Mouse (Mus musculus) kidney, adult 2 months (tissue): ENCODE results near the gene Dnajc14. TPM values are rescaled to one million over a fixed set of nuclear protein-coding genes. Genes with fewer than 3 reads are reported as not detected.

Source experiments
- DNase-seq: peaks from one replicate; pipeline ENCODE4 v3.0.0; 2021
- H3K27ac ChIP-seq: fragments of 200-500 bp; 2 replicates; pipeline ENCODE4 v1.5.1; 2012; ENCODE audit warnings: low read depth, low read length, control low read depth, inconsistent platforms; ENCODE audit not compliant: insufficient read depth
- H3K27me3 ChIP-seq: fragments of 200-500 bp; replicated peaks from 2 replicates; pipeline ENCODE4 v1.6.1; 2012; ENCODE audit warnings: mild to moderate bottlenecking, moderate library complexity, low read length, inconsistent platforms; ENCODE audit not compliant: control insufficient read depth, insufficient read depth
- H3K36me3 ChIP-seq: fragments of 200-500 bp; 2 replicates; pipeline ENCODE4 v1.6.1; 2012; ENCODE audit warnings: mild to moderate bottlenecking, moderate library complexity, low read length, inconsistent platforms; ENCODE audit not compliant: control insufficient read depth, insufficient read depth
- H3K4me1 ChIP-seq: fragments of 200-500 bp; 2 replicates; pipeline ENCODE4 v1.6.1; 2011; ENCODE audit warnings: low read length; ENCODE audit not compliant: control insufficient read depth, insufficient read depth
- H3K4me3 ChIP-seq: fragments of 200-500 bp; 2 replicates; pipeline ENCODE4 v1.5.1; 2011; ENCODE audit warnings: mild to moderate bottlenecking, low read depth, low read length, control low read depth; ENCODE audit not compliant: insufficient read depth
- CTCF ChIP-seq: fragments of 200-500 bp; conservative IDR thresholded peaks from 2 replicates; pipeline ENCODE4 v1.5.1; 2011; ENCODE audit warnings: low read depth, mild to moderate bottlenecking, control low read depth, low read length, moderate library complexity, mixed read lengths; ENCODE audit not compliant: insufficient read depth, insufficient read length
- POLR2A ChIP-seq: fragments of 200-500 bp; IDR thresholded peaks from one replicate; pipeline ENCODE4 v1.6.1; 2011; ENCODE audit warnings: low read depth, low read length, control low read depth
- WGBS: fragments of 180-500 bp; shearing (Covaris S2); methylation state at CpG from one replicate; pipeline ENCODE4 v1.1.7; 2018; 5-methylcytosine and 5-hydroxymethylcytosine counted together
- polyA plus RNA-seq: library from polyadenylated mRNA; depleted of rRNA; stranded (reverse); fragments of >200 nt; gene quantifications from 2 replicates; pipeline ENCODE4 v1.2.3, GENCODE M21; 2012

Dnajc14 gene
- polyA plus RNA-seq, 1 experiment = 17.3 TPM

- Histone ChIP-seq H3K4me1 (no peaks in the 10 kb centered on the region), H3K27me3 (no peaks in the 10 kb centered on the region), H3K27ac (no peak overlapping the region), H3K4me3 (no peak overlapping the region), H3K36me3 (peaks cover 8% of the 10 kb centered on the region)
- TF ChIP-seq POLR2A = no peak
- TF ChIP-seq CTCF = no peak
- no peak for DNase-seq
Observed at GRCm38 (mm10) chr10:128840612-128841011, 36.8 kb downstream of the Dnajc14 start.

- Histone ChIP-seq H3K4me3 (no peak overlapping the region), H3K36me3 (peaks cover 6% of the 10 kb centered on the region)
- 90% methylated on average over 5 of the region's 5 CpGs for WGBS
Observed at GRCm38 (mm10) chr10:128843260-128843659, 39.4 kb downstream of the Dnajc14 start.

GRCm38 (mm10) chr10:128845516-128845915, 41.7 kb downstream of the Dnajc14 start:
- 34% methylated on average over 2 of the region's 2 CpGs for WGBS
- Histone ChIP-seq H3K4me3 (no peak overlapping the region), H3K36me3 (peaks cover 5% of the 10 kb centered on the region; the same call in 1 of the 2 replicates), H3K27me3 (no peaks in the 10 kb centered on the region), H3K4me1 (peaks cover 2% of the 10 kb centered on the region; the same call in 1 of the 2 replicates), H3K27ac (no peak overlapping the region)
- TF ChIP-seq POLR2A (no peak), CTCF (0 out of 2 replicates have a peak, but pooled peaks have one; percentile 7)
- peak; percentile 52 for DNase-seq

More at GRCm38 (mm10) chr10:128843260-128843659, 39.4 kb downstream of the Dnajc14 start:
- Histone ChIP-seq H3K4me1 (peaks cover 2% of the 10 kb centered on the region; the same call in 1 of the 2 replicates), H3K27ac (no peak overlapping the region), H3K27me3 (no peaks in the 10 kb centered on the region)
- no peak for DNase-seq
- TF ChIP-seq CTCF (no peak), POLR2A (no peak)

GRCm38 (mm10) chr10:128846664-128847063, 42.8 kb downstream of the Dnajc14 start:
- DNase-seq = no peak
- TF ChIP-seq POLR2A = no peak
- TF ChIP-seq CTCF = no peak
- Histone ChIP-seq H3K27ac (no peak overlapping the region), H3K4me3 (no peak overlapping the region), H3K36me3 (peaks cover 5% of the 10 kb centered on the region; the same call in 1 of the 2 replicates), H3K27me3 (no peaks in the 10 kb centered on the region), H3K4me1 (peaks cover 2% of the 10 kb centered on the region; the same call in 1 of the 2 replicates)
- 95% methylated on average over 4 of the region's 4 CpGs for WGBS

GRCm38 (mm10) chr10:128848426-128848825, 44.6 kb downstream of the Dnajc14 start:
- TF ChIP-seq POLR2A (no peak), CTCF (no peak)
- Histone ChIP-seq H3K4me3 (no peak overlapping the region), H3K36me3 (peaks cover 2% of the 10 kb centered on the region; the same call in 1 of the 2 replicates), H3K4me1 (peaks cover 2% of the 10 kb centered on the region; the same call in 1 of the 2 replicates), H3K27me3 (no peaks in the 10 kb centered on the region), H3K27ac (no peak overlapping the region)
- peak; percentile 69 for DNase-seq
- WGBS = 28% methylated on average over 2 of the region's 2 CpGs

GRCm38 (mm10) chr10:128850339-128850738, 46.5 kb downstream of the Dnajc14 start:
- H3K4me3 ChIP-seq = no peak overlapping the region
- H3K27ac ChIP-seq = no peak overlapping the region
- H3K36me3 ChIP-seq = peaks cover 5% of the 10 kb centered on the region; the same call in 1 of the 2 replicates
- DNase-seq = no peak
- WGBS = 44% methylated on average over 3 of the region's 3 CpGs
- TF ChIP-seq CTCF (no peak), POLR2A (no peak)
- H3K27me3 ChIP-seq = no peaks in the 10 kb centered on the region
- peaks cover 2% of the 10 kb centered on the region; the same call in 1 of the 2 replicates for H3K4me1 ChIP-seq

- H3K4me3 ChIP-seq = no peak overlapping the region
Observed at GRCm38 (mm10) chr10:128861176-128861575, 57.3 kb downstream of the Dnajc14 start.

More at GRCm38 (mm10) chr10:128861176-128861575, 57.3 kb downstream of the Dnajc14 start:
- Histone ChIP-seq H3K27ac (no peak overlapping the region), H3K4me1 (no peaks in the 10 kb centered on the region), H3K27me3 (no peaks in the 10 kb centered on the region), H3K36me3 (peaks cover 4% of the 10 kb centered on the region; the same call in 1 of the 2 replicates)
- DNase-seq = no peak
- TF ChIP-seq POLR2A (no peak), CTCF (no peak)
